Mouse (Mus musculus) left cerebral cortex, postnatal 36 days (tissue): ENCODE results near the gene Mageb2. TPM values are rescaled to one million over a fixed set of nuclear protein-coding genes. Genes with fewer than 3 reads are reported as not detected.
"Not testable (repeated sequence)": the region's sequence is repeated elsewhere in the genome, so short reads cannot be mapped to it uniquely, and the experiment has no call there.

Source experiments
- DNase-seq, 2 experiments: peaks; one replicate each; pipeline ENCODE4 v3.0.0; 2021 to 2022; ENCODE audit warnings: low spot score in 2 of 2, mixed read lengths in 1 of 2
- intact Hi-C: fragments of 180-260 bp; cut with DNase I; formaldehyde crosslinking; loops from one replicate; pipeline ENCODE4 v1.15.1; 2025
- total RNA-seq, 2 experiments: library from RNA; stranded (reverse); gene quantifications; 2 replicates each; pipeline ENCODE4 v1.2.3; 2021

The Mageb2 gene
- total RNA-seq: not detected

DNA sequence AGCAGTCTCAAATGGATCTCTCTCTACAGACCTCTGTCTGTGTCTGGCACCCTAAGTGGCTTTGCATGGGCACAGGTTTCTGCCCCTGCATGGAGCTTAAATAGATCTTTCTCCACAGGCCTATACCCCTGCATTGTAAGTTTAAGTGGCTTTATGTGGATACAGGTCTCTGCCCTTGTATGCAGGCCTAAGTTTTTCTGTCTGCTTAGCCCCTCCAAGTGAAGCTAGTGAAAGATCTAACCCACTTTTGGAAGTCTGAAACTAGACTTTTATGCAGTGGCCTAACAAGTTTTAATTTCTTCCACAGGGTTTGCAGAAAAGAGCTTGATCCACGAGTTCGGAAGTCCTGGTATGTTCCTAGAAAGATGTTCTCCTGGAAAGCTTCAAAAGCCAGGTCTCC lies at the start of gene Mageb2:
Gene Mageb2 (plus strand): TSS at position 301 of the 400 bp plus-strand sequence.
- DNase-seq, intact Hi-C loops: not testable (repeated sequence)

DNA sequence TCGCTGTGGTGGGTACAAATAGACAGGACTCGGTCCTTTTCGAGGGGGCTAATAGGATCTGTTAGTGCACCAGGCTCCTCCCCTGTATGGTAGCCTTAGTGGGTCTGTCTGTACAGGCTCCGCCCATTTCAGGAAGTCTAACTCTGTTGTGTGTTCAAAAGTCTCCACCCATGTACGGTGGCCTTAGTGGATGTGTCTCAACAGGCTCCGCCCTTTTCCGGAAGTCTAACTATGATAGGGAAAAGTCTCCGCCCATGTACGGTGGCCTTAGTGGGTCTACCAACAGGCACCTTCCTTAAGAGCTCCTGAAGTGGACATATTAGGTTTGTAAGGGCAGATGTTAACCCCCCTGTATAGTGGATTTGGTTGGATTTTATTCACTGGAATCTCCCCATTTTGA lies 18.2 kb upstream of the Mageb2 start:
- intact Hi-C loops, DNase-seq: not testable (repeated sequence)

Other genes starting within 250 kb of the Mageb2 start
- not detected for gene Gm5072, start 60.8 kb downstream of the Mageb2 start, total RNA-seq
- gene Gm8914, start 148.4 kb downstream of the Mageb2 start, total RNA-seq: not detected
- gene 1700084M14Rik, start 244.2 kb downstream of the Mageb2 start, total RNA-seq: not detected